Mouse (Mus musculus) forebrain, embryonic 16.5 days (tissue): Measurements from ENCODE around the gene Gm17657. TPM values are rescaled to one million over a fixed set of nuclear protein-coding genes. Genes with fewer than 3 reads are reported as not detected.

Experiments used
- microRNA-seq: library from miRNA; unstranded; fragments of <30 nt; microRNA quantifications from one replicate; pipeline ENCODE4, GENCODE M21; 2017
- polyA plus RNA-seq: library from polyadenylated mRNA; unstranded; fragments of >200 nt; fragmentation: Nextera tagmentation; extraction: Ambion mirVana; gene quantifications from 2 replicates; pipeline ENCODE4 v1.2.1, GENCODE M21; 2015

The Gm17657 gene
- polyA plus RNA-seq, 1 experiment from 2014 or later: not detected

Small RNA genes within 50 kb of the gene (microRNA-seq; reads per million reads assigned to microRNA genes)
- not detected for gene Mir7667

Other genes with a start within 250 kb of the Gm17657 start
- 1.2 and 2.0 TPM in 2 replicates for gene Pi16, start 232.0 kb downstream of the Gm17657 start, polyA plus RNA-seq
- gene Mtch1, start 201.7 kb downstream of the Gm17657 start, polyA plus RNA-seq: 417 and 434 TPM in 2 replicates
- gene Fgd2, start 188.7 kb downstream of the Gm17657 start, polyA plus RNA-seq: 5.5 and 9.7 TPM in 2 replicates
- gene Pim1, start 58.9 kb downstream of the Gm17657 start, polyA plus RNA-seq: 11.4 and 11.8 TPM in 2 replicates
- gene Tbc1d22b, start 147 bp upstream of the Gm17657 start, polyA plus RNA-seq: 22.0 and 25.9 TPM in 2 replicates
- gene Tmem217, start 2.7 kb upstream of the Gm17657 start, polyA plus RNA-seq: 0.50 and 1.1 TPM in 2 replicates
- gene Rnf8, start 65.2 kb upstream of the Gm17657 start, polyA plus RNA-seq: 103 and 104 TPM in 2 replicates
- 2.3 and 2.6 TPM in 2 replicates for gene Gm28043, start 65.2 kb upstream of the Gm17657 start, polyA plus RNA-seq
- 132 and 146 TPM in 2 replicates for gene Cmtr1, start 111.0 kb upstream of the Gm17657 start, polyA plus RNA-seq
- gene Ccdc167, start 167.4 kb upstream of the Gm17657 start, polyA plus RNA-seq: 9.3 and 11.6 TPM in 2 replicates